Mouse (Mus musculus) large intestine, adult 2 months (tissue): ENCODE data around the gene Smco4. TPM values are rescaled to one million over a fixed set of nuclear protein-coding genes. Genes with fewer than 3 reads are reported as not detected.
"Not testable (repeated sequence)": the region's sequence is repeated elsewhere in the genome, so short reads cannot be mapped to it uniquely, and the experiment has no call there.

Experiments used
- DNase-seq: peaks from one replicate; pipeline ENCODE4 v3.0.0-alpha.2; 2012; ENCODE audit warnings: low read depth, low spot score
- WGBS: fragments of 180-500 bp; shearing (Covaris S2); methylation state at CpG from one replicate; pipeline ENCODE4 v1.1.7; 2018; 5-methylcytosine and 5-hydroxymethylcytosine counted together
- polyA plus RNA-seq: library from polyadenylated mRNA; depleted of rRNA; stranded (reverse); fragments of >200 nt; gene quantifications from 2 replicates; pipeline ENCODE4 v1.2.3, GENCODE M21; 2012; rRNA removed

Smco4 gene
- polyA plus RNA-seq: 20.8 and 22.1 TPM in 2 replicates

GRCm38 (mm10) chr9:15493235-15493924 is at the start of gene Smco4:
TSS of gene Smco4 (plus strand) at chr9:15493432.
- DNase-seq: peak; percentile 56

GRCm38 (mm10) chr9:15447397-15447796 is 45.8 kb upstream of the Smco4 start:
- DNase-seq: no peak
- 29% methylated on average over 2 of the region's 2 CpGs for WGBS

More at GRCm38 (mm10) chr9:15493235-15493924, at the start of gene Smco4:
- WGBS: under 1% methylated on average over 101 of the region's 101 CpGs

DNA sequence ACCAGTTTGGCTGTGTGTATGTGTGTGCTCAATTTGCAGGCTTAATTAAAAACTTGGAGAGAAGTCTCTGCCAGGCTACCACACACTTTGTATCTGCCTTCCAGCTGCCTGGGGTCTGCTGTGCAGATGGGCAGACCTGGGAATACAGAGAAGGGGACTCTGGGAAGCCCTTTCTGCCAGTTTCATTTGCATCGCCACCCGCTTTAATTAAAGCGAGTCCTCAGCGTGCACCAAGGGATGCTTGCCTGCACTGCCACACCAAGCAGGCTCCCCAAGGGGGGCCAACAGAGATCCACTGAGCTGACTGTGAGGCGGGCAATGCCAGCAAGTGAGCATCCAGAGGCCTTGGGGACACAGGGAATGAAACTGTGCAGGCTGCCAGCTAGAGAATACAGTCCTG is 42.3 kb upstream of the Smco4 start:
- 72% methylated on average over 5 of the region's 5 CpGs for WGBS

GRCm38 (mm10) chr9:15472256-15472655 is 21.0 kb upstream of the Smco4 start:
- 86% methylated on average over 4 of the region's 4 CpGs for WGBS

More for the DNA sequence above, 42.3 kb upstream of the Smco4 start:
- no peak for DNase-seq

GRCm38 (mm10) chr9:15473206-15473605 is 20.0 kb upstream of the Smco4 start:
- WGBS: 43% methylated on average over 1 of the region's 1 CpGs
- DNase-seq: no peak

More at GRCm38 (mm10) chr9:15472256-15472655, 21.0 kb upstream of the Smco4 start:
- no peak for DNase-seq

DNA sequence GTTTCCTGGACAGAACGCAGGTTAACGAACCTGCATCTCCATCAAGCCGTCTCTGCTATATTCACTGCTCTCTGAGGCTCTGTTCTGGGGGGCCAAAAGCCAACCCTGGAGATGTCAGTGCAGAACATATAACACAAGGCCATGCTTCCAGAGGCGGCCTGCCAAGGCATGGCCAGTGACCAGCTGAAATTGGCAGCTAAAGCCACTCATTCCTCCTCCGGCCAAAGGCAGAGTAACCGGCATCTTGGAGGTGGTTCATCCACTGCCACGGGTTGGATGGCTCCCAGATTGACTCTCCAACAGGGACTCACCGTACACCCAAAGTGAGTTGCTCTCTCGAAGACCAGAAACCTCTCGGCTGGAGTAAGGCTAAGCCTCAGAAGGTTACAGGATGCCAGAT is 15.7 kb upstream of the Smco4 start:
- DNase-seq: no peak
- WGBS: 83% methylated on average over 10 of the region's 10 CpGs

DNA sequence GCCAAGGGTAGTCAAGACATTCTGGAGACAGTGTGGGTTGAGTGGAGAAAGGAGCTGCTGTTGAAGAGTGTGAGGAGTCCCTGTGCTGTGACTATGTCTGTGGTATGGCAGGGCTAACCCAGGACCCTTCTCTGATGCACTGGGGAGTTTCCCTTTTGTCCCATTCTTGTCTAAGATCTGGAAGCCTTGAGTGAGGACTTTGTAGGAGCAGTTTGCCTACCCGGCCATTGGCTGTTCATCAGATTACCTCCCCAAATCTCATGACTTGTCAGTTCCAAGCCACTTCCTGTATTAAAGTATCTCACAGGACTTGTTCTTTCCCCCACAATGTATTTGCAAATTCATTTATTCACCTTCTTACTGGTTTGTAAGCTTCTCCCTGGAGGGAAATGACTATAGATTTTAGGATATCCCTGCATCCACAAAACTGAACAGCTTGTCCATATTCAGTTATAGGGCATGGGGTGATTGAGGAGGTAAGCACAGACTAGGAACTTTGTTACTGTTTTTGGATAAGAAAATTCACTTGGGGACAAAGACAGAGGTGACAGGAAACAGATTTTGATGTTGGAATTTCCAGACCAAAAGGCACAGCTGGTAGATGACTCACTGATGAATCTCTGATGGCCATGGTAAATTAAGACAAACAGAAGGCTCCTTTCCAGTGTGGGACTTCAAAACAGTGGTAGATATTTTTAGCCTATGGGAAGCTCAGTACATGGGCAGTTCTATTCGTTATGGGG is 5.4 kb upstream of the Smco4 start:
- 67% methylated on average over 2 of the region's 2 CpGs for WGBS
- no peak for DNase-seq

DNA sequence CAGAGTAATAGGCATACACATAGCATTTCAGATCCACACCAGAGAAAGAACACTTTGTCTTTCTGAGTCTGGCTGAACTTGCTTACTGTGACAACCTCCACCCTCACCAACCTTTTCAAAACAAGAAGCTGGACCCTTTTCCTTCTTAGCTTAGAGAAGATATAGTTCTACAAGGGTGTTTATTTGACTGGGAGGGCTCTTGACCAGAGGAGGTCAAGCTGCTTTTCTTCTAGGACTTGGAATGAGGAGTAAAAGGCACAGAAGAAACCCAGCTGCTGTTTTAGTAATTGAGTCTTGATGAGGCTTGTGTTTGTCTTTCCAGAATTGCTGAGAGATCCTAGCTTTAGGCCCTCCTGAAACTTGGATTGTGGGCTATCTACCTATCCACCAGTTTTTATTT is 3.9 kb upstream of the Smco4 start:
- no peak for DNase-seq

DNA sequence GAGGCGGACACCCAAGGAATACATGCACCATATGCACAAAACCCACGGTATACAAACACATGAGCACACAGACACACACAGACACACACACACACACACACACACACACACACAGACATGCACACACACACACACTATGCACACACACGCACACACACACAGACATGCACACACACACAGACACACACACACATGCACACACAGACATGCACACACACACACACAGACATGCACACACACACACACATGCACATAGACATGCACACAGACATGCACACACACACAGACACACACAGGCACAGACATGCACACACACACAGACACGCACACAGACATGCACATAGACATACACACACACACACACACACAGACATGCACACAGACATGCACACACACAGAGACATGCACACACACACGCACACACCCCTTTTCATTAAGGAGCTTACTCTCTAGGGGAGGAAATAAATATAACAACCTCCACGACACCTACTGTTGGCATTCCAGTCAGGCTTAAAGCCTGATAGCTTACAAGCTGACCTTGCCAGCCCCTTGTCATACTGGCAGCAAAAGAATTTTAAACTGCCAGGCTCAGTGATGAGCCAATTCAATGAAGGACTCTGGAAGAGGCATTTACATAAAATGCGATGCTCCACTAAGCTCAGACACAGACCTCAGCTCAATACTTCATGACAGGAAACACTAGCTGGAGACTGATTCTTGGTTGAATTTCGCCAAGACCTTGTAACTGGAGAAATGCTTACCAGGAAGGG is 2.7 kb upstream of the Smco4 start:
- WGBS: 90% methylated on average over 8 of the region's 8 CpGs

GRCm38 (mm10) chr9:15491686-15492085 is 1.5 kb upstream of the Smco4 start:
- DNase-seq: no peak
- 94% methylated on average over 4 of the region's 4 CpGs for WGBS

More for the DNA sequence above, 2.7 kb upstream of the Smco4 start:
- no peak for DNase-seq

GRCm38 (mm10) chr9:15492401-15492800 is 831 bp upstream of the Smco4 start:
- no peak for DNase-seq
- 18% methylated on average over 9 of the region's 9 CpGs for WGBS

GRCm38 (mm10) chr9:15493925-15494558 is 810 bp downstream of the Smco4 start:
- DNase-seq: no peak
- WGBS: 3% methylated on average over 37 of the region's 37 CpGs

- WGBS: 94% methylated on average over 2 of the region's 2 CpGs
- not testable (repeated sequence) for DNase-seq
Observed at GRCm38 (mm10) chr9:15495281-15495680, 2.0 kb downstream of the Smco4 start.

- WGBS: 81% methylated on average over 8 of the region's 8 CpGs
- no peak for DNase-seq
Observed at GRCm38 (mm10) chr9:15495921-15496577, 2.8 kb downstream of the Smco4 start.

- 46% methylated on average over 5 of the region's 5 CpGs for WGBS
- DNase-seq: no peak
Observed at GRCm38 (mm10) chr9:15500025-15500424, 6.8 kb downstream of the Smco4 start.

DNA sequence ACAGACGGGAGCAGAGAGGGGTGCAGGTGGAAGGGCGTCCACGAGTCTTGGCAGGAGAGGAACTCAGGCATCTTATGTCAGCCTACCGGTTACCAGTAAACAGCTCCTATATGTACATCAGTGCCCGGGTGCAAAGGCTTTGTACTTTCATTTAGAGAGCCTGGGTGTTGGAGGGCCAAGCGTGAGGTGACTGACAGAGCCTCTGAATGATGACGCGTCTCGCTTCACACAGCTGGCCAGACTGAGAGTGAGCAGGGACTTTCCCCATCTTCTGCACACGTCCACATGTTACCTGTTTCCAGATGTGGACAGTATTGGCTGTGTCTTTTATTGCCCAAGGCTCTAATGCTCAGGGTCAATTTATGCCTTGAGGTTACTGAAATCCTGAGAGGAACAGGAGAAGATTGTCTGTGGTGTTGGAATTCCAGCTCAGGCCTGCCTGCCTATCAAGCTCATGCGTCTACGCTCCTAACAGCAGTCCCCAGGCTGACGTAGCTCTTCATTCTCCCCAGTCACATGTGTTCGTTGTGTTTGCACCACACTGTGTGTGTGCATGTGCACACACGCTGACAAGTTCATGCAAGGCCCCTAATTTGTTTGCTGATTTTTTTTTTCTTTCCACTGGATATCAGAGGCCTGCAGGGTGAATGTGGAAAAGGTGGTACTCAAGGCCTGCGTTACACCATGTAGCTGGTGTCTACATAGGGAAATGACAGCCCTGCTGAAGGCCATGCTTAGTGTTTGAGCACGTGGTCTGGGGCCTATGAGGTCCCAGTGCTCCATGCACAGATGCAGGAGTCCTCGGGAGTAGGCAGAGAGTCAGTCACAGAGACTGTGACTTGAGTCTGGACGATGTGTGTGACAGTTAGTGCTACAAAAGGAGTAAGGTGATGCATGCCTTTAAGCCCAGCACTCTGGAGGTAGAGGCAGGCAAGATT is 8.4 kb downstream of the Smco4 start:
- no peak for DNase-seq
- 86% methylated on average over 19 of the region's 19 CpGs for WGBS

GRCm38 (mm10) chr9:15502476-15502875 is 9.2 kb downstream of the Smco4 start:
- WGBS: 79% methylated on average over 7 of the region's 7 CpGs
- DNase-seq: no peak

- 82% methylated on average over 10 of the region's 10 CpGs for WGBS
- DNase-seq: no peak
Observed at GRCm38 (mm10) chr9:15503307-15503706, 10.1 kb downstream of the Smco4 start.
